Mouse (Mus musculus) c-Kit-positive CD71-positive TER-119-positive erythroid progenitor cells, embryonic 14.5 days (primary cell): Measurements from ENCODE around the gene Pla2g6.

Experiments
- DNase-seq: peaks from one replicate; pipeline ENCODE4 v3.0.0-alpha.2; 2013; ENCODE audit warnings: low spot score

Pla2g6 gene

DNA sequence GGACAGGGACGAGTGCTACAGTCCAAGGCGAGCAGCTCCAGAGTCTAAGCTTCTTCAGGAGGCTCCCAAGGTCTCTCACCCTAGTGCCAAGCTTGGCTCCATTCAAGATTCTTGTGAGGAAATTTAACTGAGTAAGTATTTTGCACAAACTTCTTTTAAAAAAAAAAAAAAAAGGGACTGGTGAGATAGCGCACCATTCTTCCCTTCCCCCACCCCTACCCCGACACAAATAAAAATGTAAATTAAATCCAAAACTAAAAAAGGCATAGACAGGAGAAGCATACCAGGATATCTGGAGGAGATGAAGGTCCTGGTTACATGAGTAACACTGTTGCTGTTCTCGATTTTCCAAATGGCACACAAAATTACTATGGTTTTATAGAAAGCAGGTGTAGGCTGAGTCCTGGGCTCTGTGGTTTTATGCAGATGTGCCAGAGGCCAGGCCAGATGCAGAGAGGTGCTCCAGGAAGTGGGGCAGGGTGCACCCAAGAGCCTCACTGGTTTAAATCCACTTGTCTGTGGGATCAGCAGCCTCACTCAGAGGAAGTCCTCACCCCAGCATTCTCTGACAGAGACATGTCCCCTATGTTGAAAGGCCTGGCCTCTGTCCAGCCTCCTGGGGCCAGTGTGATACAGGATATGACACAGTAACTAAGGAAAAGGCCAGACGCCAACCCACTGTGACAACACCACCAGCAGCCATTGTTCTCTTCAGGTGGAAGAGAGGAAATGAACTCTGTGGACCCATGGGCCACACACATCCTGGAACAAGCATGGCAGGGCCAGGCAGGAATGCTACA lies 5.0 kb downstream of the Pla2g6 start:
- no peak for DNase-seq

DNA sequence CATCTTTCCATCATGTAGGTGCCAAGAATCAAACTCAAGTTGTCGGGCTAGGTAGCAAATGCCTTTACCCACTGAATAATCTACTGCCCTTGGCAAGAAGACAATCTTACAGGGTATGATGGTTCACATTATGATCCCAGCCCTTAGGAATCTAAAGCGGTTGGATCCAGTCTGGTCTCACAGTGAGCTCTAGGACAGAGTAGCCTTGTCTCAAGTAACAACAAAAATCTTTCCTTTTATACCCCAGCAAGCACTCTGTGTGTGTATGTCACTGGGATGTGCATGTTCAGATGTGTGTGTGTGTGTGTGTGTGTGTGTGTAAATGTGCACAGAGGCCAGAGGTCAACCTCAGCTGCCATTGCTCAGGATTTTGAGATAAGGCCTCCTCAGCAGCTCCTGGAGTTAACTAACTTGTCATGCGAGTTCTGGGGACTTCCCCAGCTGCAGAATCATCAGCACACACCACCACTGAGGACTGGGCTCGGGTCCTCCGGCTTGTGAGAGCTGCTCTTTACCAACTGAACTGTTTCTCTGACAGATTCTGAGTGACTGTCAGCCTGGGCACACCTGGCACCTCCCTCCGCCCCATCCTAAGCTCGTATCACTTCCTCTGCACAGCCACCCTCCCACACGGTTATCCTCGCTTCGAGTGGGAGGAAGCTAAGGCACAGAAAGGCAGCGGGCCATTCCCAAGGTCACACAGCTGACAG lies 5.8 kb downstream of the Pla2g6 start:
- no peak for DNase-seq

DNA sequence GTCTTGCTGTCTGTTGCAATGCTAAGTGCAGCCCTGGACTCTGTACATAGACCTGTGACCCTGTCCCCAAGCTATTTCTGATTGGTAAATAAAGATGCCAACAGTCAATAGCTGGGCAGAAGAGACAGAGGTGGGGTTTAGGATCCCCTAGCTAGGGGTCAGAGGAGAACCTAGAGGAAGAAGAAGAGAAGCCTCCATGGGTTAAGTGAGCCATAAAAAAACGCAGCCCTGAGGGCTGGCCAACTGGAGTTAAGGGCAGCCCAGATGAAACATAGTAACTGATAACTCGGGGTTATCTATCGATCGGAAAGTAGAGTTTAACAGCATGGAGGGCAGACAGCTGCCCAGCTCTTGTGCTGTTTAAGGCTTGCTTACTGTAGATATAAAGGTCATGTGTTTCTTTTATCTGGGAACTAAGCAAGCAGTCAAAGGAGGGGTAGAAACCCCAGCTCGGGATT lies 6.4 kb downstream of the Pla2g6 start:
- DNase-seq: no peak

DNA sequence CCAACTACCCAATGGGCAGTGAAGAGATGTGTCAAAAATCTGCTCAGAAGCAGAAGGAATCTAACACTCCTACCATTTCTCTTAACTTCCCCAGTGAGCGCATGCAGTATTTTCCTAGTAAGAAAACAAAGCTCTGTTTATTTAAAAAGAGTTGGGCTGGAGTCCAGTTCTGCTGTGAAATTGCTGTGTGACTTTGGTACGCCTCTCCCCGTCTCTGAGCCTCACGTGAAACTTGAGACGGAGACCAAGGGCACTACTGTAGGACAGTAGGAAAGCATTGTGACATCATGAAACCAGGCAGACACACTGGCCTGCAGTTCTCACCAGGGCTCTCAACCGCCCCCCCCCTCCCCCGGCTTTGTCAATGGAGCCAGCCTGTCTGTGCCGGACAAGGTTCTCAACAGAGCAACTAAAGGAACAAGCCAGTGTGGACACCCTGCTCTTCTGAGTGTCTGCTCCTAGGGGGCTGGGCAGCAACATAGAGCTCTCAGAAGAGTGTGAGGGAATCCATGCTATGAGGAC lies 14.3 kb downstream of the Pla2g6 start:
- no peak for DNase-seq

DNA sequence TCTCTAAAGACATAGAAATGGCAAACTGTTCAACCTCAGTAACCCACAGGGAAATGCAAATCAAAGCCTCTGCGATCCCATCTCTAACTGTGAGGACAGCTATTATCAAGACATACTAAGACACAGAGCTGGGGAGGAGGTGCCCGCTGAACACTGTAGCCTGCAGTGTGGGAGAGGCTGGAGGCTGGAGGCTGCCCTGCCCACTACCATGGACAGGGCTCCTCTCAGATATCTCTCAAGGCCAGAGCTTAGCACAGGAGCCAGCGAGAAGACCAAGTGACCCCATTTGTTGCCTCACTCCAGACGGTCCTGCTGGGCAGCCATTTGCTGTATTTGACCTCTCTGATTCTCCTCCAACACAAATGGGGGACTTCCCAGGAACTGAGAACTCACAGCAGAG lies 20.3 kb downstream of the Pla2g6 start:
- no peak for DNase-seq

DNA sequence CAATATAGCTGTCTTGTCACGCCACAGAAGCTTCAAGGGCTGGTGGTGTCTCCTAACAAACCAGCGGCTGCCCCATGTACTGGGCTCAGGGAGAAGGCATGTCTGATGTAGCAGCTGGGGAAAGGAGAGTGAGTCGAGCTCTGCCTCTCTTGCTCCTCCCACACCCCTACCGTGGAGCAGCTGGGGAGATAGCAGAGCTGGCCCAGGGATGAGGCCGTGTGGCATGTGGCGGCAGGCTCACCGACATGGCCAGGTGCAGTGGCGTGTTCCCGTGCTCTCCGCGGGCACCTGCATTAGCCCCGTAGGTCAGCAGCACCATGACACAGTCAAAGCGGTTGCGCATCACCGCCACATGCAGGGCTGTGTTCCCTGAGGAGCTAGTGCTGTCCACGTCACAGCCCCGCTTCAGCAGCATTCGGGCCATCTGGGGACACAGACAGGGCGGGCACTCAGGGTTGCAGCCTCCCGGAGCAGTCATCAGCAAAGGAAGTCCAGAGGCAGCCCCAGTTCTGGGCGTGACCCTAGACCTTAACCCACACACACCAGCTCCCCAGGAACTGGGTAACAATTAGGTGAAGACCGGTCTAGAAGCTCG lies 22.1 kb downstream of the Pla2g6 start:
- no peak for DNase-seq

DNA sequence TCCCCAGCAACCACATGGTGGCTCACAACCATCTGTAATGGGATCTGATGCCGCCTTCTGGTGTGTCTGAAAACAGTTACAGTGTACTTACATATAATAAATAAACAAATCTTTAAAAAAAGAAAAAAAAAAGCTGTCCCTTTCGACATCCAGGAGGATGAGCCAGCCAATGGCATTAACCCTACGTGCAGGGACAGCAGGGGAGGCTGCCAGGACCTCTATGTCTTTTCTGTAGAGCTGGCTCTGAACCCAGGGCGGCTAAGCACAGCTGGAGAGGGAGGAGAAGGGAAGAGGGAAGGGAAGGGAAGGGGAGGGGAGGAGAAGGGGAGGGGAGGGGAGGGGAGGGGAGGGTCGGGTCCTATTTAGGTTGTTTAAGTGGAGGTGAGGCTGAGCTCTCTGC lies 23.4 kb downstream of the Pla2g6 start:
- DNase-seq: no peak

DNA sequence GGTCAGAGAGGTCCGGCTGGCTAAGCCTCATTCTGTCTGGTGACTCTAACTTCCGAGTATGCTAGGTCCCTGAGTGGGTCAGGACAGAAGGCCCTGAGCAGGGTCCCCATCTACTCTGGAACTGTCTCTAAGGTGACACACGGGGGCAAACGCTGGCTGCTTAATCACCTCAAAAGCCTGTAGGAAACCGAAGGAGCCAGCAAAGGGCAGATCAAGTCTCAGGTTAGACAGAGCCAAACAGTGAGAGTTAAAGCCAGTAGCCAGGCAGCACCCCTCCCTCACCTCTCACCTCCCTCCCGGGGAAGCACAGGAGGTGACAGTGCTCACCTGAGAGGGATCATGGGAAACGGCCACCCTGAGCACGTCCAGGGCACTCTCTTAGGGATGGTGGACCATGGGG lies 24.5 kb downstream of the Pla2g6 start:
- no peak for DNase-seq

DNA sequence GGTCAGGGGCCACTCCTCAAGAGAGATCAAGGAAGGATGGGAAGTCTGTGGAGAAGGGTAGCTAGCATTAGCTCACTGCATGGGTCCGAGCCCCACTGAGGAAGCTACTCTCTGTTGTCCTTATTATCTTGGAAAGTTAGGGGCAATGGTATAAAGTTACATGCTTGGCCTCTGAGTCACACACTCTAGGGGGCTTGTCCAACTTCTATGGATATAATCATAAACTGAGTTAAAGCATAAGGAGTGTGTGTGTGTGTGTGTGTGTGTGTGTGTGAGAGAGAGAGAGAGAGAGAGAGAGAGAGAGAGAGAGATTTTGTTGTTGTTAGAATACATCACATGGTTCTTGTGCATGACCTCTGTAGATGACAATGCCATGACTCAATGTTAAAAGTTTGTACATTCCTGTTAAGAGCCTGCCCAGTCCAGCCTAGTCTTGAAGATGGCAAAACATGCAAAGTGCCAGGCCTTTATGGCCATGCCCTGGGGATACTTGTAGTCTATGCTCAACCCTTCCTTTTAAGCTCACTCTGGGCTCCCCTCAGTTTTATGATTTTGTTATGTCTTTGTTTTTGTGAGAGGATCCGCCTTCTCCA lies 28.5 kb downstream of the Pla2g6 start:
- no peak for DNase-seq

DNA sequence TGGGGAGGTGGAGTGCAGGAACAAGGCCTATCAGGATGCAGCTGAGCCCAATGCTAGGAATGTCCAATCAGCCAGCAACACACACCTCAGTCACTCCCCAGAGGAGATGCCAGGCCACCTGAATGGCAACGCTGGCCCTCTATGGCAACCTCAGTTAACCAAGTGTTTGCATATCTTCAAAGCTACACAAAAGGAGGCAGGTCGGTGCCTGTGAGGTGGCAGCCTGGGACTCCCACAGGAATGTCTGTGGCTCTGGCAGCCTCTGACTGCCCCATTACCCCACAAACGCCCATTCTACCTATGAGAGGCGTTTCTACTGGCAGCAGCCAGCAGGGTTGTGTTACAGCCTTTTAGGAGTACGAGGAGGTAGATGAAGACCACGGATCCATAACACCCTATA lies 29.6 kb downstream of the Pla2g6 start:
- no peak for DNase-seq

DNA sequence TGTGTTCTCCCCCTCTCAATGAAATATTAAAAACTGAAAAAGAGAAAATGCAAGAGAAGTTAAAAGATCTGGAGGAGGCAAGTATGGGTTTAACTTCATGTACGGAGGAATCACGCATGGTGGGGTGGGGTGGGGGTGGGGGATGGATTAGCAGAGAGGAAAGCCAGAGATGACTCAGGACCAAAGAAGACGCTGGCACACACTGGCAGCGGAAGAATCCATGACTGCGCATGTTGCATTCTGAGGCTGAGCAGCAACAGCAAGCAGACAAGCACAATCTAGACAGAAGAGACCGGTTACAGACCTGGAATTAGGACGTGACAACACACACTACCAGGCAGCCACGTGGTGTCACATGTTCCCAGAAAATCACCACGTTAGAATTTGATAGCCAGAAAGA lies 35.4 kb downstream of the Pla2g6 start:
- DNase-seq: no peak

DNA sequence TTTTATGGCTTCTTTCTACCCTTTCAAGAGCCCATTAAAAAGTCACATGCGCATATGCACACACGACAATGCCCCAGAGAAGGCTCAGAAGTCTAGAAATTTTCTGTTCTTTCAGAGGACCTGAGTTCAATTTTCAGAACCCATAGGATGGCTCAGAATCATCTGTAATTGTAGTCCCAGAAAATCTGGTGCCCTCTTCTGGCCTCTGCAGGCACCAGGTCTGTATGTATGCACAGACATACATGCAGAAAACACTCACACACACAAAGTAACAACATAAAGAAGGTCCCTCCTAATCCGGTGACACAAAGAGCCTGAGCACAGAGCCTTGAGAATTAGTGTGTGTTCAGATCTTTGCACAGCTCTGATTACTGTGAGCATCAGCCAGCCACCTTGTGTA lies 37.9 kb downstream of the Pla2g6 start:
- DNase-seq: no peak

DNA sequence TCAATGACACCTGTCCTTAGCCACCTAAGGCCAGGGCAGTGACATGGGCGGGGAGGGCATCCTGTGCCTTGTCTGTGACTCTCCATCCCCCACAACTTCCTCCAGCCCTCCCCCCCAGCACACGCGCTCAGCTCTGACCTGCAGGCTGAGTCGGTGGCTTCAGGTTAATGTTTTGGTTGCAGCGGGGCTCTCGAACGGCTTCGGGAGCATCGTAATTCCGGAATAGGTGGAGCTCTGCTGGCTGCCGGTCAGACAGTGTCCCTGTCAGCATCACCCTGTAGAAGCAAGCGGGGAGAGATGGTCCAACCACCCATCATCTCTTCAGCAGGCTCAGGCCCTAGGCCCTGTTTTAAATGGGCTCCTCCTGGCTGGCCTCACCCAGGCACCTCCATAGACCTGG lies 38.7 kb downstream of the Pla2g6 start:
- no peak for DNase-seq

DNA sequence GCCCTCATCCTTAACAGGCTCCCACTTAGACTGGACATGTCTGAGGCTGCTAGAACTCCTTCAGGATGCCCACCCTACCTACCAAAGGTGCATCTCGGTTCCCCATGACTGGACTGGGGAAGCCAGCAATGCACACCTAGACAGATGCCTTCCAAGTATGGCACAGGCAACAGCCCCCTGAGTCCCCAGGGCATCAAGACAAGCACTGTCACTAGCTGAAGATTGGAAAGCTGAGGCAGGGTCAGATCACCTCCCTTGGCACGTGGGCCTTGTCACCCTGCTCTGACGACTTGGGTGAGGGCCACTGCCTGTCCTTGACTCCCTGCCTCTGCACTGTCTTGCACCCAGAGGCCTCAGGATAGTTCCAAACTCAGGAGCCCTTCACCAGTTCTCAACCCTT lies 39.8 kb downstream of the Pla2g6 start:
- no peak for DNase-seq

DNA sequence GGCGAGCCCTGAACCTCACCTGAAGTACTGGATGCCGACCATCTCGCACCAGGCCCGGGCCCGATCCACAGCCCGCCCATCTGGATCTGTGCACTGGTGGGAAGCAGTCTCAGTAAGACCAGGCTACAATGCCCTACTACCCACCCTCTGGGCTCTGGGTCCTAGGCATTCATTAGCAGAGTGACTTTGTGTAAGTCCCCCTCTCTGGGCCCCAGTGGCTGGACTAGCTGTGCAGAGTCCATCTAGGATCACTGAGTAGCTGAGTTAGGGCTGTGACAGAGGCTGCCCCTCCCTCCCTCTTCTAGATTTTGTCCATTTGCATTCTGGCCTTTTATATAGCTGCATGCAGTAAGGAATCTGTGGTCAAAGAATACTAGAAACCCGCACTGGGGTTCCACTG lies 41.1 kb downstream of the Pla2g6 start:
- DNase-seq: no peak

DNA sequence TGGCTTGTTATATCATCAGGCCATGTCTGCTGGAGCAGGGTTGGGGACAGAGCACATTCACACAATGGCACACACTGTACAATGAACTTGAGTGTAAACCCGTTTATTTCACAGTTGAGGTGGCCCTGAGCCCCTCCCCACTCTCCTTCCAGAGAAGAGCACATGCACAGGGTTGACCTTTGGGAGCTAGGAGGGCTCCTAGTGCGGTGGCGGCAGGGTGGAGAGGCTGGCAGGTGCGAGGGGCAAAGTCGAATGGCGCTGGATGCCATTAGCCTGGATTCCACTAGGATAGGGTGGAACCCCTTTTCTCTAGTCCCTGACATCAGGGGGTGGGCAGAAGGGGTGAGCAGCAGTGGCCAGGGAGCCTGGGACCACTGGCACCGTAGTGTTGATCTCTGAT lies 42.0 kb downstream of the Pla2g6 start:
- no peak for DNase-seq

DNA sequence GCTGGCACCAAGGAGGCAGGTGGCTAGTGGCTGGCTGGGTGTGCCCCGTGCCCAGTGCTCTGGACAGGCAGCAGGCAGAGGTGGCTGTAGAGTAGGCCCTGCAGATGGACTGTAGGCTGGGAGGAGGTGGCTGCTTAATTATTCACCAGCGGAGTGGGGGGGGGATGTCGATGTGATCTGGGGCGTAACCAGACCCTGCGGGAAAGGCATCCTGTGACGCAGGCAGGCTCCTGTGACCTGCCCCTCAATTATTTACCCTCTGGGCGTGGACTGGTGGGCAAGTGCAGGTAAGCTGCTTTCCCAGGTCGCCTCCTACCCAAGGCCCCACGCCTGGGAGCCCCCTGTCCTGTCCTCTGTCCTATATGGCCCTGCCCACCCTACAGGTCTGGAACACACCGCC lies 42.8 kb downstream of the Pla2g6 start, which contains the start of gene Baiap2l2:
TSS of gene Baiap2l2 (minus strand) at position 139 of the 400 bp plus-strand sequence.
- no peak for DNase-seq

DNA sequence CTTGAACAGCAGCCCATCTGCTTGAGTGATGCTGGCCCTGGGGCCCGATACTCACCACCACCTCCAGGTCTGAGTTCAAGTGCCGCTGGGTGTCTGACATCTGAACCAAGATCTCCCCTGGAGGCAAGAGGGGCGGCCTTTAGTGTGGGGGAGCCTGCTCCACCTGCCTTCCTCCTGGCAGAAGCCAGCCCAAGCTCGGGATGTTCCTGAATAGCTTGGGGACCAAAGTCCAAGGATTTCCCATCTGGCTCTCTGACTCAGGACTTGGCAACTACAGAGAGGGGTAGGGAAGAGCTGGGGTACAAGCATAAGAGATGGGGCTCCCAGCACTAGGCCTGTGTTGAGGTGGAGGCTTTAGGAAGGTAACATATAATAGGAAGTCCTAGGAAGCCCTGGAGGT lies 44.8 kb downstream of the Pla2g6 start:
- no peak for DNase-seq

DNA sequence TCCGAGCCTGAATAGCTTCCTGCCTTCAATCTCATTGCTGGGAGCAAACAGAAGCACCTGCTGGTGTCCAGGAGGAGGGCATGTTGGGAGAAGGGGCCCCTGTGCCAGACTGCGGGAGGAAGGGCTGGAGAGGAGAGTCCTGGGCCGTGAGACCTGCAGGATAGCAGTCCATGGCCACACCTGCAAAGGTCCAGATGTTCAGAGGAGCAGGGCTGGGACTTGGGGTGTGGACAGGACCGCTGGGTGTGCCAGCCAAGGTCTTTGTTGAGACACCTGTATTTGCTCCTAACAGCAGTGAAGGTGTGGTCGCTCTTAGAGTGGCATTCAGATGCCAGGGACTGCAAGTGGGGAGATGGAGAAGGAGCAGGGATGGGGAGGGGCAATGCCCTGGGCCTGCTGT lies 45.8 kb downstream of the Pla2g6 start:
- DNase-seq: no peak

DNA sequence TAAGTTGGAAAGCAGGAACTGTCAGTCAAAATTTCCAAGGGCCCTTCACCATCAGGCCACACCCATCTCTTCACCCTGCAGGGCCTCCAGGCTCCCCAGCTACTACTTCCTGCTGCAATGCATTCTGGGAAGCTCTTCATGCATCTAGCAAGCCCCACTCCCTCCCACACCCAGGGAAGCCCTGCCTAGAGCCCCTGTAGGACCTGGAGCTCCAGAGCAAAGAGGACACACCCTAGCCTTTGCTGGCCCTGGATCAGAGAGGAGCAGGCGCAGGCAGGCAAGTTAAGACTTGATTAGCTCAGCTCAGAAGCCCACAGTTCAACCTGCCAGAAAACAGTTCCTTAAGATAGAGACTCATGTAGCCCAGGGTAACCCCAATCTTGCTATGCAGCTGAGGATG lies 46.8 kb downstream of the Pla2g6 start:
- peak; percentile 76 for DNase-seq

DNA sequence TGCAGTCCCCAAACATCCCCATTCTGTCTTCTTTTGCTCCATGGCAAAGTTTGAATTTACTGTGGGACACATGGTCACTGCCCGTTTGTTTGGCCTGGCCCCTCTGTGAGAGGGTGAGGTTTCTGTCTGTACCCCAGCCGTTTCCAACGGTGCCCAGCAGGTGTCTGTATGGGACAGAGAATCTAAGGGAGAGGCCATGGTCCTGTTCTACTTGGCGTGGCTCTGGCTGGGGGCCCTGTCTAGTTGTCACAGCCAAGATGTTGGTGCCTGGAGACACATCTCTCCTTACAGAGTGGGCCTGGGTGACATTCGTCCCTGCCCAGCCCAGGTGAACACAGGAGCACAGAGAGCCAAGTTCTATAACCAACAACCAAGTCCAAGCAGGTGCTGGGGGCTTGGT lies 47.3 kb downstream of the Pla2g6 start:
- DNase-seq: peak; percentile 20

DNA sequence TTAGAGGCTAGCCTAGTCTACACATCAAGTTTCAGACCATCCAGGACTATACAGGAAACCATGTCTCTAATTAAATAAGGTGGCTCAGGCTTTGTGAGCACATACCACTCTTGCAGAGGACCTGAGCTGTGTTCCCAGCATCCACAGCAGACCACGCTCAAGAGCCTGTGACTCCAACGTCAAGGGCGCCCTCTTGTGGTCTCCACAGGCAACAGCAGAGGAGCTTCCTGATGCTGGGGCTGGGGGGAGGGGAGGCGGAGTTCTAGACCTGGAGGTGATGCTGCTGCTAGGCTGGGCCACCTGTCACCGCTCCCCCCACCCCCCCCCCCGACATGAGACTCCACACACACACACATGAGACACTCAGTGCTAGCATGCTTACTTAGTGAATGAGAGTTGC lies 48.0 kb downstream of the Pla2g6 start:
- DNase-seq: peak; percentile 50

DNA sequence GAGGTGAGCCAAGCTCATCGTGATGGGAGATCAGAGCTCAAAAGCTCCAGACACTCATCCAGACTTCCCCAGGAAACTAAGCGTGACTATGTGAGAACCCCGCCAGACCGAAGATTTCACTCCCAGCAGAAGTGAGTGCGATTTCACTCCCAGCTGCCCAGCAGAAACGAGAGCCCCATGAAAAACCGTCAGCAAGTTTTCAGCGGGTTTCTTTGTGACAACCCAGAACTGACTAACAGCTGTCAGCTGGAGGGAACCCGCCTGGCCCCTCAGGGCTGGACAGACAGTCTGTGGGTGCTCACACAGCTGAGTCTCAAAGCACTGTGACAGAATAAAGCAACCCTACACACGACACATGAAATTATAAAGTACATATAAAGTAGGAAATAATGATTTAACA lies 50.5 kb downstream of the Pla2g6 start:
- no peak for DNase-seq
